Mouse (Mus musculus): ENCODE measurements around the gene Rab11b.
"Not testable (repeated sequence)": the region's sequence is repeated elsewhere in the genome, so short reads cannot be mapped to it uniquely, and the experiment has no call there.

Rab11b gene

GRCm38 (mm10) chr17:33771617-33772016 is 11.3 kb upstream of the Rab11b start:
- DNase-seq (ENCODE audit: low spot score) = no peak

DNA sequence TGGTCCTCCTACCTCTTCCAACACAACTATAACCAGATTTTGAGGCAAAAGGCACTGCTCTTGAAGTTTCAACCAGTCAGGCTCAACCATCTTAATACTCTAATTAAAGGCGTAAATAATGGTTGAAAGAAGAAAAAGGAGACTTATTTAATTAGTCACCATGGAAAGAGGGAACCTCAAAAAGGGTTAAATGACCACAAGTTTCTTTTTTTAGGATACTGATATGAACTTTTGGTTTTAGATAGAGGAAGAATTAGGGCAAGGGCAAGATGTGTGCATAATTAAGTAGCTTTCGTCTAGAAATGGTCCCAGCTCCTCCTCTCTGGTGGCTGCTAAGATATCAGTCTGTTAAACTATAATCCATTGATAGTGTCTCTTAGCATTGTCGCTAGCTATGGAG is 6.1 kb upstream of the Rab11b start:
- no peak for DNase-seq (ENCODE audit: low spot score)

DNA sequence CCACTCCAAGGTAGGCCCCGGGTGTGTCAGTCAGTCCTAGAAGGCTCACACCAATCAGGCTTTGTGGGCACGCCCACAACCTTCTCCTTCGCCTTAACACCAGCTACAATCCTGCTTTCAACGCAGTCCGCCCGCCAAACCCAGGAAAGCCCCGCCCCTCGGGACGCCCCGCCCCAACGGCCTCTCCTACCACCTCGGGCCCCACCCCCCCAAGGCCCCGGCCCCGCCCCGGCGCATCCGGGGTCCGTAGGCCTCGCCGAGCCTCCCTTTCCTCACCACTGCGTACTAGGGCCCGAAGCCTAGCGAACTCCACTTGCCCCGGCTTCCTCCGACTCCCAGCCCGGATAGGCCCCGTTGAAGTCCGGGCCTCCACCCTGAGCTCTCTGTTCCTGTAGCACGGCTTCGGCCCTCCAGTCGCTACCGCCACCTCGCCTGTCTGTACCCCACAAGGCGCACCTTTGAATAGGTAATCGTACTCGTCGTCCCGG is 519 bp downstream of the Rab11b start:
- DNase-seq (ENCODE audit: low spot score) = peak; percentile 97

GRCm38 (mm10) chr17:33757231-33757630 is 3.1 kb downstream of the Rab11b start:
- DNase-seq (ENCODE audit: low spot score) = peak; percentile 51

GRCm38 (mm10) chr17:33756108-33756790 is 4.1 kb downstream of the Rab11b start:
- DNase-seq (ENCODE audit: low spot score) = no peak

- DNase-seq (ENCODE audit: low spot score) = peak; percentile 27
These were observed 4.8 kb downstream of the Rab11b start for GRCm38 (mm10) chr17:33755418-33756107.

- DNase-seq (ENCODE audit: low spot score) = no peak
These were observed 5.7 kb downstream of the Rab11b start for GRCm38 (mm10) chr17:33754656-33755055.

DNA sequence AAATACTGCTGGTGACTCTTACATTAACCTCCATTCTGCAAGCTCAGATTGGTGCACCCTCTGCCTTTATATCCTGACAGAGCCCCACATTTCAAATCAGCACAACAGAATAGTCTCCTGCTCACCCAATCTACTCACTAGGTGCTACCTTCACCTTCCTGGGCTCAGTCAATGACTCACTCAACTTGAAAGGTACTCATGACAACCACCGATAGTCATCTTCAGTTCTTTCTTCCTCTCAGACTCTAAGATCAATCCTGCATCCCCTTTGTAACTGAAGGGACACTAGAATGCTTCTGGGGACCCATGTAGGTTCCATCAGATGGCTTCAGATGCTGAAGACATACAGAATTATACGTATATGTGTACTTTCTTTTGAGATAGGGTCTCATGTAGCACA is 8.0 kb downstream of the Rab11b start:
- no peak for DNase-seq (ENCODE audit: low spot score)

- no peak for DNase-seq (ENCODE audit: low spot score)
These were observed 9.1 kb downstream of the Rab11b start for GRCm38 (mm10) chr17:33751181-33751580.

GRCm38 (mm10) chr17:33749451-33749850 is 10.9 kb downstream of the Rab11b start:
- no peak for DNase-seq (ENCODE audit: low spot score)

GRCm38 (mm10) chr17:33746011-33746410 is 14.3 kb downstream of the Rab11b start:
- no peak for DNase-seq (ENCODE audit: low spot score)

GRCm38 (mm10) chr17:33744686-33745384 is 15.5 kb downstream of the Rab11b start:
- no peak for DNase-seq (ENCODE audit: low spot score)

DNA sequence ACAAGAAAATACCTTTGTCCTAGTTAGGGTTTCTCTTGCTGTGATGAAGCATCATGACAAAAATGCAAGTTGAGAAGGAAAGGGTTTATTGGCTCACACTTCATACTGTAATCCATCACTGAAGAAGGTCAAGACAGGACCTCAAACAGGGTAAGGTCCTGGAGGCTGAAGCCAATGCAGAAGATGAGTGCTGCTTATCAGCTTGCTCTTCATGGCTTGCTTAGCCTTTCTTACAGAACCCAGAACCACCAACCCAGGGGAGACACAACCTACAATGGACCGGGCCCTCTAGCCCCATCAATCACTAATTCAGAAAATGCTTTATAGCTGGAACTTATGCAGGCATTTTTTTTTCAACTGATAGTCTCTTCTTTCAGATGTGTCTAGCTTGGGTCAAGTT is 17.9 kb downstream of the Rab11b start:
- no peak for DNase-seq (ENCODE audit: low spot score)

DNA sequence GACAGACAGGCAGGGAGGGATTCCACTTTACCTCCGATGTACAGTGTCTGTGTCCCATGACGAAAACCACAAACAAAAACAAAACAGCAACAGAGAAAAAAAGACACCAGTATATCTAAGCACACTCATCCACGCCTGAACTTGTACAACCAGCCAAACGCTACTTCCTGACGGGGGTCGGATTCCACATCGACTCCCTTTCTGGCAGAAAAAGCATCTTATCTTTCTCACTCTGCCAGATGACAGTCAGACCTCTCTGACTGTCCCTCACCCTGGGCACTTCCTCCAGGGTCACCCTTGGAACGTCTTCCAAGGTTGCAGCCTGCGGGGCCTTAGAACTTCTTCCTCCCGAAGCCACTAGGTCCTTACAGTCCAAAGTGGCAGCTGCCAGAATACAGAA is 26.8 kb downstream of the Rab11b start:
- not testable (repeated sequence) for DNase-seq (ENCODE audit: low spot score)

- DNase-seq (ENCODE audit: low spot score) = peak; percentile 68
These were observed 27.7 kb downstream of the Rab11b start for GRCm38 (mm10) chr17:33732556-33733083.

DNA sequence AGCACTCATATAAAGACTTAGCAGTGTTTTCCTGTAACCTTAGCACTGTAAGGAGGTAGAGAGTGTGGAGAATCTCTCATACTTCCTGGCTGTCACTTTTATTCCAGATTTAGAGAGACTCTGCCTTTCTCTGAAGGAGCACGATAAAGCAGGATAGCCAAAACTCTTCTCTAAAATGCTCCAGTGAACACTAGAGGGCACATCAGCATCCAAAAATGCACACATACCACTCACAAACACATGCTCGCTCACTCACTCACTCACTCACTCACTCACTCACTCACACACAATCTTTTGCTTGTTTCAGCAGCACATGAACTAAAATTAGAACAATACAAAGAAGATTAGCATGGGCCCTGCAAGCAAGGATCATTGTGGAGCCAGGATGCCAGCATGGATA is 31.1 kb downstream of the Rab11b start:
- DNase-seq (ENCODE audit: low spot score) = no peak

- no peak for DNase-seq (ENCODE audit: low spot score)
These were observed 31.9 kb downstream of the Rab11b start for GRCm38 (mm10) chr17:33728396-33728795.

DNA sequence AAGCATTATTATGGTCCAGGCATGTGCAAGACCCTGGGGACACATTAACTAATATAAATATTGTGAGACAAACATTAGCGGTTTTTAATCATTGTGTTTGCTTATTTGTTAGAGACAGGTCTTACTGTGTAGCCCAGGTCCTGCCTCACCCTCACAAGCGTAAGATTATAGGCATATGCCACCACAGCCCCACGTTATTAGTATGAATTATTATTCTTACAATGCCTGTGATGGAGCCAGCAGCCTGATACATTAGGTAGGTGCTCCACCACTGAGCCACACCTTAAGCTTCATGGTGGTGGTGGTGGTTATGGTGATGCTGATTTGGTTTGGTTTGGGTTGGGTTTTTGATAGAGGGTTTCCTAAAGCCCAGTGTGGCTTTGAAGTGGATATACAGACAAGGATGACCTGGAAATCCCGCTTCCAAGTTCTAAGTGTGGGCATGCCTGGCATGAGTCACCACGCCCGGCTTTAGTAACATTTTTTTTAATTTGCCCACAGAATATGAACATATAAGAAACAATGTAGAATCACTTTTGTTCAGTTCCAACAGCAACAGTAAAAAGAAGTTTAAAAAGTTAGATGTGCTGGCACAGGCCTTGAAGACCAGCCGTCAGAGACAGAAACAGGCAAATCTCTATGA is 40.5 kb downstream of the Rab11b start:
- DNase-seq (ENCODE audit: low spot score) = no peak

GRCm38 (mm10) chr17:33718944-33719725 is 41.2 kb downstream of the Rab11b start:
- no peak for DNase-seq (ENCODE audit: low spot score)

- DNase-seq (ENCODE audit: low spot score) = peak; percentile 97
These were observed 41.9 kb downstream of the Rab11b start, which contains the start of gene March2 for GRCm38 (mm10) chr17:33718384-33718881. Gene March2, minus strand, starts transcription at chr17:33718670.

DNA sequence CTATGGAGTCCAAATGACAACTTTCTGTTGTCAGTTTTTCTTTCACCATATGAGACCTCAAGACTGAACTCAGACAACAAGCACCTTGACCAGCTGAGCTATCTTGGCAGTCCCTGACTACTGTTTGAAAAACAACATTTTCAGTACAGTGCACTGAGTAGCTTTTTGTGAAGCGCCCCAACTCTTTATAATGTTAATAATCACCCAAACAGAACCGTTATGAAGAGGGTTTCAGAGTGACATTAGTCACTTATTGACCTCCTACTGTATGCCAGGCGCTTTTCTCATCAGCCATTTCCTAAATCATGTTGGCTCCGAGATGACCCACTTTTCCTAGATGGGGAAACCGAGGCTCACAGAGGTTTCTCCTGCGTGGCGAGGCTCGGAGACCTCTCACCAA is 42.3 kb downstream of the Rab11b start:
- no peak for DNase-seq (ENCODE audit: low spot score)
